Comparison of ENCODE assay signal across 8 mouse cellular contexts in the genomic region with DNA sequence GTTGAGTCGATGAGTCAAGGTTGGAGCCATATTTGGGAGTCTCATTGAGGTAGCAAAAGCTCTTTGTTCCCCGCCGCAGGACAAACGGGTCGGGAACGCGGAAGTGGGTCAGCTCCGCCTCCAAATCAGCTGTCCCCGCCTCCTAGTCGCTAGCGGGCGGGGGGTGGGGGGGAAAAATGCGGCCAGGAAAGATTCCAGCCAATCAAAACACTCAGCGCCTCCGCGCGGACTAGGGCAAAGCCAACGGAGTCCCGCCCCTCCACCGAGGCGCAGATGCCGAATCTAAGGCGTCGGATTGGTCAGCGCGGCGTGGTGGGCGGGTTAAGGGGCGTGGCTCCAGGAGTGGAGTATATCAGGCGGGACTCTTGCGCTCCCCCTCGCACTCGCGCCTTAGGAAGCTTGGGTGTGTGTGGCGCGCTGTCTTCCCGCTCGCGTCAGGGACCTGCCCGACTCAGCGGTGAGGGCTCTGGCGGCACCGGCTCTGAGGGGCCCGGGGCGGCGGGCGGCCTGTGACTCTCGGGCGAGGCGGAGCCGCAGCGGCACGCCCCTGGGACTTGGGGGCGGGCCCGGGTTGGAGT. TPM values are rescaled to one million over a fixed set of nuclear protein-coding genes. Genes with fewer than 3 reads are reported as not detected.
DNase-seq lines count a peak whose midpoint lies in the region; ATAC-seq lines count a peak whose summit lies in the region.

No protein-coding gene starts in this region.

- H3K4me2 ChIP-seq in hindbrain, embryonic 12.5 days (replicated peaks): peak overlapping the region; percentile 89

- H3K4me3 ChIP-seq in hindbrain, embryonic 12.5 days: peak overlapping the region; percentile 94

- under 1% methylated on average over 55 of the region's 55 CpGs for WGBS in hindbrain, embryonic 12.5 days

- peaks cover 32% of the 10 kb centered on the region for H3K36me3 ChIP-seq in hindbrain, embryonic 12.5 days

- no peaks in the 10 kb centered on the region for H3K9me3 ChIP-seq in hindbrain, embryonic 12.5 days (replicated peaks)

- ATAC-seq in hindbrain, embryonic 12.5 days (ENCODE audit: low FRiP score): peak; percentile 92

- peak overlapping the region; percentile 99 for H3K27ac ChIP-seq in hindbrain, embryonic 12.5 days

- peak overlapping the region; percentile 99 for H3K9ac ChIP-seq in hindbrain, embryonic 12.5 days

- H3K27me3 ChIP-seq in hindbrain, embryonic 12.5 days: no peaks in the 10 kb centered on the region

- H3K4me1 ChIP-seq in hindbrain, embryonic 12.5 days: peaks cover 69% of the 10 kb centered on the region

- peak; percentile 100 for DNase-seq in NIH3T3 (ENCODE audit: low read depth)
- peak; percentile 99 for DNase-seq in cerebellum, postnatal 10 days
- peak; percentile 96 to 98 for DNase-seq in frontal cortex, postnatal 10 days (ENCODE audit: low spot score in 2 of 2)
- DNase-seq in layer of hippocampus, postnatal 14 days (ENCODE audit: low spot score in 2 of 2): peak; percentile 99
- DNase-seq in lung, postnatal 10 days: peak; percentile 99
- DNase-seq in ovary, postnatal 14 days (ENCODE audit: low spot score): peak; percentile 99
- peak; percentile 98 to 99 for DNase-seq in thymus, postnatal 10 days (ENCODE audit: low spot score in 2 of 2)

RNA-seq across cellular contexts. Expression of a gene that starts 1.8 kb away (rescaled TPM):
- 235 and 271 TPM in 2 replicates for polyA plus RNA-seq in hindbrain, embryonic 12.5 days (2016; fragmentation: Nextera tagmentation; extraction: Ambion mirVana)
- 100 to 1,000 TPM in 1 of 2 experiments, 10 to 100 TPM in 1; 93.5 to 126 TPM for total RNA-seq in layer of hippocampus, postnatal 14 days (2021)

RNA-seq across cellular contexts. Expression of a gene that starts 5.2 kb away (rescaled TPM):
- 12.0 and 13.3 TPM in 2 replicates for polyA plus RNA-seq in hindbrain, embryonic 12.5 days (2016; fragmentation: Nextera tagmentation; extraction: Ambion mirVana)
- 1 to 10 TPM; 5.1 to 5.2 TPM for total RNA-seq in layer of hippocampus, postnatal 14 days (2021)

RNA-seq across cellular contexts. Expression of a gene that starts 11.7 kb away (rescaled TPM):
- polyA plus RNA-seq in hindbrain, embryonic 12.5 days (2016; fragmentation: Nextera tagmentation; extraction: Ambion mirVana): 49.3 and 50.5 TPM in 2 replicates
- total RNA-seq in layer of hippocampus, postnatal 14 days (2021): 10 to 100 TPM; 14.8 TPM

RNA-seq across cellular contexts. Expression of a gene that starts 19.5 kb away (rescaled TPM):
- 42.1 and 54.5 TPM in 2 replicates for polyA plus RNA-seq in hindbrain, embryonic 12.5 days (2016; fragmentation: Nextera tagmentation; extraction: Ambion mirVana)
- total RNA-seq in layer of hippocampus, postnatal 14 days (2021): 10 to 100 TPM; 90.9 to 100.0 TPM

RNA-seq across cellular contexts. Expression of a gene that starts 26.9 kb away (rescaled TPM):
- 18.4 and 22.3 TPM in 2 replicates for polyA plus RNA-seq in hindbrain, embryonic 12.5 days (2016; fragmentation: Nextera tagmentation; extraction: Ambion mirVana)
- total RNA-seq in layer of hippocampus, postnatal 14 days (2021): 100 to 1,000 TPM; 401 to 436 TPM

Comparison
In these comparisons a context has a peak if more than half of its experiments do, and no peak if none do; other contexts are left out.
1. Peak in every context shown above with its lines: DNase-seq, ATAC-seq, H3K4me3 ChIP-seq and H3K27ac ChIP-seq.